Mouse (Mus musculus) left cerebral cortex, adult 8-10 months (tissue): Measurements from ENCODE around the gene Ep300. TPM values are rescaled to one million over a fixed set of nuclear protein-coding genes. Genes with fewer than 3 reads are reported as not detected.
"Not testable (repeated sequence)": the region's sequence is repeated elsewhere in the genome, so short reads cannot be mapped to it uniquely, and the experiment has no call there.

ENCODE experiments used
- DNase-seq, 2 experiments: peaks; one replicate each; pipeline ENCODE4 v3.0.0; 2022; ENCODE audit warnings: low spot score in 2 of 2
- microRNA-seq, 2 experiments: library from miRNA; unstranded; fragments of <30 nt; microRNA quantifications; one replicate each; pipeline ENCODE4 v1.2.0; 2022
- total RNA-seq, 4 experiments: library from RNA; stranded (reverse); gene quantifications; 2 replicates each; pipeline ENCODE4 v1.2.4; 2022

Ep300 gene
- total RNA-seq, 4 experiments from 2014 or later, result 59.1 to 78.3 (median 67.4) TPM

DNA sequence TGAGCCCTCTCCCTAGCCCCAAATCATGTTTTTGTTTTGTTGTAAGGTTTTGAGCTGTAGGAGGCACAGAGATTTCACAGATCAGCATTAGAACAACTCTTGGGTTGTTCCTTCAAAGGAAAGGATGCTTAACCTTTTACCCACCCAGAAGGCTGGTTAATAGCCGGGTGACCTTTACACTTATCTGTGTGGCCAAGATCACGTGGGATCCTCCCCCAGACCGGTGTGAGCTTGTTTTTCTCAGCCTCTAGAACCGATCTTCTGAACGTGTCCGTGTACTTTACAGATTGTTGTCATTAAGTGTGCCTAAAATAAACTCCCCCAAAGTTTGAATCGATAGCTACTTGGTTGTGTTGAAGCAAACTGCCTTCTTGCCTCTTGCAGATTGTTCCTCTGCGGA lies 115.5 kb downstream of the Ep300 start:
- DNase-seq, result no peak

DNA sequence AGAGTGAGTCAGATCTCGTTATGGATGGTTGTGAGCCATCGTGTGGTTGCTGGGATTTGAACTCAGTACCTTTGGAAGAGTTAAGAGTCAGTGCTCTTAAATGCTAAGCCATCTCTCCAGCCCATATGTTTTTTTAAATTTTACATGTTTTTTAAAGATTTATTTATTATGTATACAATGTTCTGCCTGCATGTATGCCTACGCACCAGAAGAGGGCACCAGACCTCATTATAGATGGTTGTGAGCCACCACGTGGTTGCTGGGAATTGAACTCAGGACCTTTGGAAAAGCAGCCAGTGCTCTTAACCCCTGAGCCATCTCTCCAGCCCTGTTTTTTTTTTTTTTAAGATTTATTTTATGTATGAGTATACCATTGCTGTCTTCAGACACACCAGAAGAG lies 116.2 kb downstream of the Ep300 start:
- DNase-seq, result not testable (repeated sequence)

Small RNA genes lying within 50 kb of the gene (microRNA-seq; reads per million reads assigned to microRNA genes)
- gene Gm23880, result 0 to 0.84 reads per million in 2 experiments

Other genes with a start within 250 kb of the Ep300 start
- gene Slc25a17, start 224.5 kb upstream of the Ep300 start, total RNA-seq, result 10 to 100 TPM; 41.6 to 50.4 (median 43.6) TPM
- 100 to 1,000 TPM; 153 to 174 (median 172) TPM for gene St13, start 185.3 kb upstream of the Ep300 start, total RNA-seq
- gene Xpnpep3, start 185.2 kb upstream of the Ep300 start, total RNA-seq, result 10 to 100 TPM; 13.3 to 16.9 (median 14.7) TPM
- gene Dnajb7, start 177.1 kb upstream of the Ep300 start, total RNA-seq, result not detected
- 100 to 1,000 TPM; 125 to 142 (median 132) TPM for gene Rbx1, start 119.1 kb upstream of the Ep300 start, total RNA-seq
- gene L3mbtl2, start 78.5 kb downstream of the Ep300 start, total RNA-seq, result 10 to 100 TPM; 39.8 to 45.8 (median 43.9) TPM
- 10 to 100 TPM in 3 of 4 experiments, 1 to 10 TPM in 1; 9.7 to 14.7 (median 13.1) TPM for gene Chadl, start 111.9 kb downstream of the Ep300 start, total RNA-seq
- gene Zc3h7b, start 159.7 kb downstream of the Ep300 start, total RNA-seq, result 100 to 1,000 TPM; 147 to 167 (median 158) TPM
- 100 to 1,000 TPM; 200 to 222 (median 212) TPM for gene Rangap1, start 160.2 kb downstream of the Ep300 start, total RNA-seq
- 100 to 1,000 TPM; 255 to 311 (median 291) TPM for gene Tef, start 217.1 kb downstream of the Ep300 start, total RNA-seq